Mouse (Mus musculus) megakaryocyte, embryonic 14.5 days (primary cell): ENCODE data around the gene Rad54l2. TPM values are rescaled to one million over a fixed set of nuclear protein-coding genes. Genes with fewer than 3 reads are reported as not detected.

Experiments
- H3K27me3 ChIP-seq: replicated peaks from 2 replicates; pipeline ENCODE3; 2012; ENCODE audit warnings: inconsistent platforms
- H3K36me3 ChIP-seq: replicated peaks from 2 replicates; pipeline ENCODE3; 2012; ENCODE audit warnings: low read length, inconsistent platforms, mixed read lengths
- H3K4me1 ChIP-seq: 2 replicates; pipeline ENCODE4 v1.6.1; 2012; ENCODE audit warnings: inconsistent platforms
- H3K4me3 ChIP-seq: replicated peaks from 2 replicates; pipeline ENCODE3; 2012; ENCODE audit warnings: moderate library complexity, mild to moderate bottlenecking, inconsistent platforms
- H3K9me3 ChIP-seq: 2 replicates; pipeline ENCODE4 v1.6.1; 2012; ENCODE audit warnings: inconsistent platforms
- FLI1 ChIP-seq: IDR thresholded peaks from 2 replicates; pipeline ENCODE4 v1.6.1; 2012; ENCODE audit warnings: low read length, inconsistent platforms, mixed read lengths
- GATA1 ChIP-seq: IDR thresholded peaks from 3 replicates; pipeline ENCODE4 v1.6.1; 2012; ENCODE audit warnings: mixed read lengths, low read length, inconsistent platforms, borderline replicate concordance
- polyA plus RNA-seq: library from polyadenylated mRNA; stranded (reverse); fragments of >175 nt; gene quantifications from 2 replicates; pipeline ENCODE4 v1.2.3, GENCODE M21; 2012; ENCODE audit warnings: low replicate concordance; ENCODE audit not compliant: insufficient read depth

The Rad54l2 gene
- polyA plus RNA-seq, 1 experiment = 1.9 TPM

- Histone ChIP-seq H3K4me3 (no peak overlapping the region), H3K9me3 (no peaks in the 10 kb centered on the region), H3K36me3 (peaks cover 71% of the 10 kb centered on the region), H3K4me1 (peaks cover 10% of the 10 kb centered on the region; the same call in 1 of the 2 replicates), H3K27me3 (peaks cover 29% of the 10 kb centered on the region)
- TF ChIP-seq GATA1 (no peak), FLI1 (no peak)
Measured at GRCm38 (mm10) chr9:106659441-106659840, 129.6 kb downstream of the Rad54l2 start.

DNA sequence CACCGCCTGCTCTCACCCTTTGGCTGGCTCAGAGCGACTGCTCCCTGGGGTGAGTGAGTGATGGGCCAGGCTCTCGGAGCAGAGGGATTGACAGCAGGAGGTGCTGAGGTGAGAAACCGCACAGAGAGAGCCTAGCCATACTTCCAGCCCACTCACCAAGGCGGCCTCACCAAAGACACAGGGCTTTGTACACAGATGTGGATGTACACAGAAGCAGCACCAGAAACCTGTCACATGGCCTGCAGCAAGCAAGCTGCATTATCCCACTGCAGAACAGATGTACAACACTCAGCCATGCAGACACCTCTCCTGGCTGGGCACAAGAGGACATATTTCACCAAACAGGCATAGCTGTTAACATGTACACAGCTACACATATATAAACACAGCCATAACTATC, 131.4 kb downstream of the Rad54l2 start:
- Histone ChIP-seq H3K36me3 (peaks cover 52% of the 10 kb centered on the region), H3K27me3 (peaks cover 44% of the 10 kb centered on the region), H3K4me3 (no peak overlapping the region), H3K9me3 (no peaks in the 10 kb centered on the region), H3K4me1 (peaks cover 10% of the 10 kb centered on the region; the same call in 1 of the 2 replicates)
- TF ChIP-seq GATA1 = no peak
- TF ChIP-seq FLI1 = no peak

- no peak for TF ChIP-seq GATA1
- TF ChIP-seq FLI1 = no peak
- Histone ChIP-seq H3K9me3 (no peaks in the 10 kb centered on the region), H3K4me3 (no peak overlapping the region), H3K27me3 (peaks cover 48% of the 10 kb centered on the region), H3K36me3 (peaks cover 44% of the 10 kb centered on the region), H3K4me1 (peaks cover 10% of the 10 kb centered on the region; the same call in 1 of the 2 replicates)
Measured at GRCm38 (mm10) chr9:106656820-106657219, 132.2 kb downstream of the Rad54l2 start.

DNA sequence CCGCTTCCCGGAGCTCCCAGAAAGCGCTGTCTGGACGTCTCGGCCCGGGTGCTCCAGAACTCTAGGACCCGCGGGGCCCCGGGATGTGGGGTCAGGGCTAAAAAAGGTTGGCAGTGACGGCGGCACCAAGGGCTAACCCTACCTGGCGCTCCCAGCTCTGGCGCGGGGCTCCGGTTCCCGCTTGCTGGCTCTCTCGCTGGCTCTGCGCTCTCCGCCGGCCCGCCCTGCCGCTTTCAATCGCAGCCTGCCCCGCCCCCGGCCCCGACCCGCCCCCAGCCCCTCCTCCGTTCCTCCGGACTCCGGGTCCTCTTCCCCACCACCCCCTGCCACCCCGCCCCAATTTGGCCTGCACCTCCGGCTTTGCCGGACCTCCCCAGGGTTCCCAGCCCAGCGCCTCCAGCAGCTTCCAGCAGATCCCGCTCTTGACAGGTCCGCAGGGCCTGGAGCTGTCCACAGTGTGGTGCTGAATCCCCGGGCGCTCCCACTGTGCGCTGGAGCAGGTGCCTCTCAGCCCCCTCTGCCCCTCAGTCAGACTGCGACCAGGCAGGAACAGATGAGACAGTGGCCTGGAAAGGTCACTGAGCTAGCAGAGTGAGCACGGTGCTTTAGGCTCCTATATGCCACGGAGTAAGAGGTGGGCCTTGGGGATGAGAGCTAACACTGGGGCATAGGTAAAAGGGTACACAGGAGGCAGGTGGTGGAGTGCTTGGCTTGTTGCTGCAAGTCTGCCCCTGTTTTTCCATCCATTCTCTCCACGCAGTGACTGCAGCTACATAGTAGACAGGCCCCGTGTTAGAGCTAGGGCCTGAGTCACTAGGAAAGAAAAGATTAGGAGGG, 132.9 kb downstream of the Rad54l2 start, which contains the start of gene Grm2:
Gene Grm2, minus strand, starts transcription at position 199 of the 837 bp plus-strand sequence.
- Histone ChIP-seq H3K27me3 (peaks cover 52% of the 10 kb centered on the region), H3K4me1 (peaks cover 10% of the 10 kb centered on the region; the same call in 1 of the 2 replicates), H3K9me3 (no peaks in the 10 kb centered on the region), H3K36me3 (peaks cover 37% of the 10 kb centered on the region), H3K4me3 (no peak within 1 kb of the TSS)
- TF ChIP-seq FLI1 (no peak), GATA1 (no peak)

- Histone ChIP-seq H3K4me3 (no peak overlapping the region), H3K36me3 (peaks cover 4% of the 10 kb centered on the region), H3K9me3 (no peaks in the 10 kb centered on the region), H3K27me3 (peaks cover 76% of the 10 kb centered on the region), H3K4me1 (peaks cover 10% of the 10 kb centered on the region; the same call in 1 of the 2 replicates)
- TF ChIP-seq GATA1 (no peak), FLI1 (no peak)
Measured at GRCm38 (mm10) chr9:106652720-106653119, 136.3 kb downstream of the Rad54l2 start.

DNA sequence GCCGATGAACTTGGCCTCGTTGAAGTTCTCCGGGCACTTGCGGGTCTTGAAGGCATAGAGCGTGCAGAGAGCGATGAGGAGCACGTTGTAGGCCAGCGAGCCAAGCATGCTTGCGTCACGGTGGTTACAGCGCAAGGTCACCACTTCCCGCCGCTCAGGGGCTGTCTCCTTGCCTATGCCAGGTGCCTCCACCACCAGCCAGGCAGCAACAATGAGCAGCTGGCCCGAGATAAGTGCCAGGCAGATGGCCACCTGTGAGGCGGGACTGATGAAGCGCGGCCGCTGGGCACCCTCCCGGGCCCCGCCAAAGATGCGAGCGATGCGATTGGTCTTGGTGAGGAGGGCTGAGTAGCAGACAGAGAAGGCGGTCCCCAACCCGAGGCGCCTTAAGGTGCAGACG, 141.8 kb downstream of the Rad54l2 start:
- H3K4me3 ChIP-seq = peak overlapping the region; percentile 16
- H3K9me3 ChIP-seq = no peaks in the 10 kb centered on the region
- peaks cover 65% of the 10 kb centered on the region for H3K27me3 ChIP-seq
- TF ChIP-seq GATA1 (no peak), FLI1 (no peak)
- H3K36me3 ChIP-seq = no peaks in the 10 kb centered on the region
- peaks cover 3% of the 10 kb centered on the region; the same call in 1 of the 2 replicates for H3K4me1 ChIP-seq

GRCm38 (mm10) chr9:106645684-106646271, 143.2 kb downstream of the Rad54l2 start:
- TF ChIP-seq GATA1 (no peak), FLI1 (no peak)
- no peaks in the 10 kb centered on the region for H3K9me3 ChIP-seq
- peaks cover 68% of the 10 kb centered on the region for H3K27me3 ChIP-seq
- no peak overlapping the region for H3K4me3 ChIP-seq
- peaks cover 16% of the 10 kb centered on the region for H3K4me1 ChIP-seq
- H3K36me3 ChIP-seq = no peaks in the 10 kb centered on the region

GRCm38 (mm10) chr9:106643787-106644186, 145.2 kb downstream of the Rad54l2 start:
- peaks cover 16% of the 10 kb centered on the region for H3K4me1 ChIP-seq
- no peaks in the 10 kb centered on the region for H3K36me3 ChIP-seq
- no peaks in the 10 kb centered on the region for H3K9me3 ChIP-seq
- peaks cover 68% of the 10 kb centered on the region for H3K27me3 ChIP-seq
- no peak for TF ChIP-seq GATA1
- TF ChIP-seq FLI1 = no peak
- H3K4me3 ChIP-seq = no peak overlapping the region

DNA sequence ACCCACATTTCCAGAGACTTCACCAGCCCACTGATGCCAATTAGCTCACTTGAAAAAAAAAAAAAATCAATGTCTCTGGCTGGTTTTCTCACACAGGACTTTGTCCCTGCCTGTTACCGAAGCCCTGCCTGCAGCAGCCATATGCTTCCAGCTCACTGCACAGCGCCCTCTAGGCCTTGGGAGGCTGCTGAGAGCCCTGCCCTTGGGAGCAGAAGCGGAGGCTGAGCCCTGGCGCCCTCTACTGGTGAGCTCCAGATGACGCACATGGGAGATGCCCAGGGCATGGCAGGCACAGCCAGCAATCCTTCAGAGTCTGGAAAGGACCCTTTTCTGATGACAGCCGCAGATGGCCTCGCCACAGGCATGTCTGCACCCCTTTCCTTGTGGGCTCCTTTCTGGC, 145.9 kb downstream of the Rad54l2 start:
- peaks cover 16% of the 10 kb centered on the region for H3K4me1 ChIP-seq
- TF ChIP-seq FLI1 (no peak), GATA1 (no peak)
- H3K27me3 ChIP-seq = peaks cover 65% of the 10 kb centered on the region
- H3K9me3 ChIP-seq = no peaks in the 10 kb centered on the region
- no peak overlapping the region for H3K4me3 ChIP-seq
- no peaks in the 10 kb centered on the region for H3K36me3 ChIP-seq

DNA sequence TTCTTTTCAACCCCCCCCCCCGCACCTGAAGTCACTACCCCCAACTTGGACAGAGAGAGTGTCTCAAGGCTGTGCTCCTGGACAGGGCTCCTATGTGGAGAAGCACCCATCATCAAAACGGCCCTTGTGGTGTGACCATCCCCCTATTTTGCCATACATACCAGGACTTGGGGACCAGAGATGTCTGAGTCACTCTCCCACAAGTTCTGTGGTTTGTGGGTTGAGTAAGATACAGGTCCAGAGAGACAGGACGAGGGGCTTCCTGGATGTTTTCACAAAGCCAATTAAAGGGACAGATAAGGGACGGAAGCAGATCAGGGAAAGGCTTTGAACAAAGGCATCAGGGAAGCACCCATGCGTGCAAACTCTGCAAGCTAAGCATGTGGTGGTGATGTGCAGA, 147.6 kb downstream of the Rad54l2 start:
- Histone ChIP-seq H3K27me3 (peaks cover 50% of the 10 kb centered on the region), H3K36me3 (no peaks in the 10 kb centered on the region), H3K4me3 (no peak overlapping the region), H3K9me3 (no peaks in the 10 kb centered on the region), H3K4me1 (peaks cover 16% of the 10 kb centered on the region)
- TF ChIP-seq GATA1 = no peak
- TF ChIP-seq FLI1 = no peak
